Mouse (Mus musculus) kidney, postnatal 4 days (tissue): ENCODE measurements around the gene Hoxb1.

ENCODE experiments used
- DNase-seq, 2 experiments: peaks; one replicate each; pipeline ENCODE4 v3.0.0; 2021; ENCODE audit warnings: mixed read lengths in 2 of 2

The Hoxb1 gene

GRCm38 (mm10) chr11:96365441-96366091 lies at the start of gene Hoxb1:
Gene Hoxb1, plus strand, starts transcription at chr11:96365752.
- no peak for DNase-seq

- DNase-seq: peak in 1 of 2 experiments; percentile 58
Measured at GRCm38 (mm10) chr11:96316696-96317607, 48.6 kb upstream of the Hoxb1 start.

- peak in 1 of 2 experiments; percentile 60 for DNase-seq
Measured at GRCm38 (mm10) chr11:96317608-96318367, 47.8 kb upstream of the Hoxb1 start, which contains the start of gene Hoxb4. Gene Hoxb4, plus strand, starts transcription at chr11:96318267.

GRCm38 (mm10) chr11:96318368-96319070 lies 47.0 kb upstream of the Hoxb1 start:
- DNase-seq: peak; percentile 84 to 92

GRCm38 (mm10) chr11:96319071-96319902 lies 46.3 kb upstream of the Hoxb1 start:
- DNase-seq: peak; percentile 82 to 90

- peak; percentile 73 to 85 for DNase-seq
Measured at GRCm38 (mm10) chr11:96319910-96320309, 45.6 kb upstream of the Hoxb1 start.

- DNase-seq: peak in 1 of 2 experiments; percentile 69
Measured at GRCm38 (mm10) chr11:96320688-96321087, 44.9 kb upstream of the Hoxb1 start.

GRCm38 (mm10) chr11:96321846-96322245 lies 43.7 kb upstream of the Hoxb1 start:
- DNase-seq: peak in 1 of 2 experiments; percentile 53

- no peak for DNase-seq
Measured at GRCm38 (mm10) chr11:96322738-96323137, 42.8 kb upstream of the Hoxb1 start.

GRCm38 (mm10) chr11:96323154-96323553 lies 42.4 kb upstream of the Hoxb1 start, which contains the start of gene Hoxb3:
Gene Hoxb3, plus strand, starts transcription at chr11:96323326.
- no peak for DNase-seq

GRCm38 (mm10) chr11:96324125-96324524 lies 41.4 kb upstream of the Hoxb1 start:
- DNase-seq: peak in 1 of 2 experiments; percentile 53

GRCm38 (mm10) chr11:96324965-96325364 lies 40.6 kb upstream of the Hoxb1 start:
- no peak for DNase-seq

GRCm38 (mm10) chr11:96325747-96326212 lies 39.8 kb upstream of the Hoxb1 start:
- DNase-seq: peak; percentile 66 to 78

- peak in 1 of 2 experiments; percentile 46 for DNase-seq
Measured at GRCm38 (mm10) chr11:96326705-96327104, 38.8 kb upstream of the Hoxb1 start.

GRCm38 (mm10) chr11:96327122-96327521 lies 38.4 kb upstream of the Hoxb1 start:
- no peak for DNase-seq

GRCm38 (mm10) chr11:96327750-96328149 lies 37.8 kb upstream of the Hoxb1 start:
- DNase-seq: no peak

- peak in 1 of 2 experiments; percentile 37 for DNase-seq
Measured at GRCm38 (mm10) chr11:96328605-96329004, 36.9 kb upstream of the Hoxb1 start.

- DNase-seq: peak in 1 of 2 experiments; percentile 57
Measured at GRCm38 (mm10) chr11:96332105-96332504, 33.4 kb upstream of the Hoxb1 start.

- peak; percentile 59 to 70 for DNase-seq
Measured at GRCm38 (mm10) chr11:96332618-96333032, 32.9 kb upstream of the Hoxb1 start.

- peak in 1 of 2 experiments; percentile 60 for DNase-seq
Measured at GRCm38 (mm10) chr11:96333241-96334001, 32.1 kb upstream of the Hoxb1 start.
